Mouse (Mus musculus): Measurements from ENCODE around the gene Cyp2u1.

DNA sequence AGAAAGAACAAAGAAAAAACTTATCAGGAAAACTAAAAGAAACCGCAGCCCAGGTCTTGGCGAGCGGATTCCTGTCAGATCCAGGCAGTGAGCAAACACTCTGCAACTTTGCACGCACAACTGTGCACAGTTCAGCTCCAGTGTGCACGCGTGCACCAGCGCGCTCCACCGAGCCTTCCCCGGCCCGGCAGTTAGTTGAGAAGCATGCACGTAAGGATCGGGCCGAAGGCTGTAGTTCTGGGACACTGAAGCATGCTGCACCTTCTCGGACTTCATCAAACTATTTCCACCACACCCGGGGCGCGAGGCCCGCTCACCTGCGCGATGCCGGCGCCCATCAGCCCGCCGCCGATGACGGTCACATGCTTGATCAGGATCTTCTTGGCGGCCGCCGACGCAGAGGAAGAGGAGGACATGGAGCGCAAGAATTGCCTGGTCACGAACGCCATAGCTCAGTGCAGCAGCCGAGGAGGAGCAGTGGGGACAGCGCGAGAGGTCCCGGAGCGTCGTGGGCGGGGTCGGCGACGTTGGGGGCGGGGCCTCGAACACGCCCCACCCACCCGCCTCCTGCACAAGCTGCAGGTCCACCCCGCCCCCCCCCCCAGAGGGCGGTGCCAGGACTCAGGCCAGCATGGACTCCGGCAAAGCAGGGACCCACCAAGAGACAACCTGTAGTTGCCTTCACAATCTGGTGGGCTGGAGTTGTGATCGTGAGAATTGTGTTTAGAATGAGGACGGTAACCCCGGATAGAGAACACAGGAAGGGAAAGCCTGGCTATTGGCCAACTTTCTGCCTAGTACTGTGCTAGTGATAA, 31.3 kb downstream of the Cyp2u1 start, which contains the start of gene Hadh:
- TF ChIP-seq CTCF (IDR thresholded peaks at IDR 0.05) = no peak
- TF ChIP-seq EP300 (IDR thresholded peaks at IDR 0.05) = no peak

Measured in lung, postnatal 0 days (tissue).